Mouse (Mus musculus) heart, embryonic 15.5 days (tissue): ENCODE data around the gene H2afj. TPM values are rescaled to one million over a fixed set of nuclear protein-coding genes. Genes with fewer than 3 reads are reported as not detected.
"Not testable (repeated sequence)": the region's sequence is repeated elsewhere in the genome, so short reads cannot be mapped to it uniquely, and the experiment has no call there.

Experiments used
- ATAC-seq: fragments of 200-750 bp; cut with Nextera tagmentation; replicated peaks from 2 replicates; pipeline ENCODE4 v1.8.0; 2017; ENCODE audit warnings: low read depth, moderate TSS enrichment; ENCODE audit not compliant: insufficient number of reproducible peaks, insufficient read depth, low FRiP score
- H3K27ac ChIP-seq: fragments of 300-500 bp; sonication (generic); 2 replicates; pipeline ENCODE4 v1.5.1; 2015; ENCODE audit warnings: mild to moderate bottlenecking, inconsistent platforms
- H3K27me3 ChIP-seq: fragments of 300-500 bp; sonication (generic); 2 replicates; pipeline ENCODE4 v1.6.1; 2015; ENCODE audit warnings: inconsistent platforms
- H3K36me3 ChIP-seq: fragments of 300-500 bp; sonication (generic); 2 replicates; pipeline ENCODE4 v1.6.1; 2015; ENCODE audit warnings: mild to moderate bottlenecking, inconsistent platforms
- H3K4me1 ChIP-seq: fragments of 300-500 bp; sonication (generic); replicated peaks from 2 replicates; pipeline ENCODE4 v1.6.1; 2015; ENCODE audit warnings: inconsistent platforms
- H3K4me2 ChIP-seq: fragments of 300-500 bp; sonication (generic); 2 replicates; pipeline ENCODE4 v1.6.1; 2015; ENCODE audit warnings: inconsistent platforms, mild to moderate bottlenecking, moderate library complexity
- H3K4me3 ChIP-seq: fragments of 300-500 bp; sonication (generic); 2 replicates; pipeline ENCODE4 v1.5.1; 2015; ENCODE audit warnings: mild to moderate bottlenecking, inconsistent platforms
- H3K9ac ChIP-seq: fragments of 300-500 bp; sonication (generic); 2 replicates; pipeline ENCODE4 v1.6.1; 2015; ENCODE audit warnings: mild to moderate bottlenecking, inconsistent platforms
- H3K9me3 ChIP-seq: fragments of 300-500 bp; sonication (generic); replicated peaks from 2 replicates; pipeline ENCODE4 v1.6.1; 2016; ENCODE audit warnings: inconsistent platforms
- WGBS: fragments of 180-500 bp; shearing (Covaris S2); methylation state at CpG from one replicate; pipeline ENCODE4 v1.1.7; 2015; ENCODE audit warnings: mixed read lengths; 5-methylcytosine and 5-hydroxymethylcytosine counted together
- polyA plus RNA-seq: library from polyadenylated mRNA; unstranded; fragments of >200 nt; fragmentation: Nextera tagmentation; extraction: Ambion mirVana; gene quantifications from 2 replicates; pipeline ENCODE4 v1.2.1, GENCODE M21; 2015

Gene H2afj
- polyA plus RNA-seq, 1 experiment from 2014 or later, result 76.8 TPM

- Histone ChIP-seq H3K4me1 (peaks cover 7% of the 10 kb centered on the region), H3K36me3 (no peaks in the 10 kb centered on the region), H3K27ac (no peak overlapping the region), H3K4me3 (no peak overlapping the region), H3K9me3 (no peaks in the 10 kb centered on the region), H3K4me2 (no peak overlapping the region), H3K27me3 (no peaks in the 10 kb centered on the region), H3K9ac (no peak overlapping the region)
- ATAC-seq, result no peak
- 53% methylated on average over 1 of the region's 1 CpGs for WGBS
Measured at GRCm38 (mm10) chr6:136795110-136795509, 12.9 kb upstream of the H2afj start.

GRCm38 (mm10) chr6:136795850-136796249 is 12.2 kb upstream of the H2afj start:
- 60% methylated on average over 6 of the region's 6 CpGs for WGBS
- Histone ChIP-seq H3K4me1 (peaks cover 7% of the 10 kb centered on the region), H3K4me2 (no peak overlapping the region), H3K27me3 (no peaks in the 10 kb centered on the region), H3K36me3 (no peaks in the 10 kb centered on the region), H3K9me3 (no peaks in the 10 kb centered on the region), H3K9ac (no peak overlapping the region), H3K4me3 (no peak overlapping the region), H3K27ac (no peak overlapping the region)
- no peak for ATAC-seq

- not testable (repeated sequence) for H3K36me3 ChIP-seq, H3K4me3 ChIP-seq, H3K9me3 ChIP-seq, H3K4me1 ChIP-seq, ATAC-seq, H3K27me3 ChIP-seq, H3K27ac ChIP-seq, H3K9ac ChIP-seq, H3K4me2 ChIP-seq
- WGBS, result 71% methylated on average over 3 of the region's 3 CpGs
Measured at GRCm38 (mm10) chr6:136797874-136798693, 10.0 kb upstream of the H2afj start.

GRCm38 (mm10) chr6:136800710-136801109 is 7.3 kb upstream of the H2afj start:
- ATAC-seq, result no peak
- Histone ChIP-seq H3K4me3 (no peak overlapping the region), H3K4me2 (no peak overlapping the region), H3K4me1 (peaks cover 14% of the 10 kb centered on the region), H3K27me3 (no peaks in the 10 kb centered on the region), H3K9me3 (no peaks in the 10 kb centered on the region), H3K9ac (no peak overlapping the region), H3K27ac (no peak overlapping the region), H3K36me3 (no peaks in the 10 kb centered on the region)
- 90% methylated on average over 8 of the region's 8 CpGs for WGBS

GRCm38 (mm10) chr6:136801274-136801673 is 6.8 kb upstream of the H2afj start:
- ATAC-seq, result no peak
- H3K27ac ChIP-seq, result no peak overlapping the region
- no peaks in the 10 kb centered on the region for H3K9me3 ChIP-seq
- H3K27me3 ChIP-seq, result no peaks in the 10 kb centered on the region
- H3K4me3 ChIP-seq, result no peak overlapping the region
- peaks cover 14% of the 10 kb centered on the region for H3K4me1 ChIP-seq
- H3K9ac ChIP-seq, result no peak overlapping the region
- no peaks in the 10 kb centered on the region for H3K36me3 ChIP-seq
- WGBS, result 74% methylated on average over 6 of the region's 6 CpGs
- H3K4me2 ChIP-seq, result no peak overlapping the region

GRCm38 (mm10) chr6:136803093-136803738 is 4.8 kb upstream of the H2afj start:
- H3K27ac ChIP-seq, result peak overlapping the region; percentile 100
- peak; percentile 2; the same call in 1 of the 2 replicates for ATAC-seq
- H3K9me3 ChIP-seq, result no peaks in the 10 kb centered on the region
- peaks cover 21% of the 10 kb centered on the region for H3K4me1 ChIP-seq
- H3K4me3 ChIP-seq, result peak overlapping the region; percentile 71
- no peaks in the 10 kb centered on the region for H3K36me3 ChIP-seq
- no peaks in the 10 kb centered on the region for H3K27me3 ChIP-seq
- peak overlapping the region; percentile 89 for H3K4me2 ChIP-seq
- WGBS, result 5% methylated on average over 12 of the region's 12 CpGs
- H3K9ac ChIP-seq, result peak overlapping the region; percentile 93

- under 1% methylated on average over 50 of the region's 50 CpGs for WGBS
- peak within 1 kb of the TSS; percentile 93 for H3K9ac ChIP-seq
- H3K4me2 ChIP-seq, result peak within 1 kb of the TSS; percentile 89
- peak; percentile 65 for ATAC-seq
- peak within 1 kb of the TSS; percentile 71 for H3K4me3 ChIP-seq
- H3K27me3 ChIP-seq, result no peaks in the 10 kb centered on the region
- H3K36me3 ChIP-seq, result no peaks in the 10 kb centered on the region
- H3K9me3 ChIP-seq, result no peaks in the 10 kb centered on the region
- peaks cover 24% of the 10 kb centered on the region for H3K4me1 ChIP-seq
- H3K27ac ChIP-seq, result peak within 1 kb of the TSS; percentile 100
Measured at GRCm38 (mm10) chr6:136803739-136804633, 4.1 kb upstream of the H2afj start, which contains the start of gene Hist4h4. Gene Hist4h4 (minus strand): TSS chr6:136804415.

- 32% methylated on average over 9 of the region's 9 CpGs for WGBS
- H3K27me3 ChIP-seq, result no peaks in the 10 kb centered on the region
- no peaks in the 10 kb centered on the region for H3K9me3 ChIP-seq
- H3K4me1 ChIP-seq, result peaks cover 33% of the 10 kb centered on the region
- H3K4me2 ChIP-seq, result peak overlapping the region; percentile 89
- peak overlapping the region; percentile 71 for H3K4me3 ChIP-seq
- H3K9ac ChIP-seq, result peak overlapping the region; percentile 52
- H3K27ac ChIP-seq, result peak overlapping the region; percentile 100
- no peaks in the 10 kb centered on the region for H3K36me3 ChIP-seq
- no peak for ATAC-seq
Measured at GRCm38 (mm10) chr6:136804705-136805408, 3.2 kb upstream of the H2afj start.

GRCm38 (mm10) chr6:136805409-136805775 is 2.7 kb upstream of the H2afj start:
- Histone ChIP-seq H3K27me3 (no peaks in the 10 kb centered on the region), H3K4me1 (peaks cover 33% of the 10 kb centered on the region), H3K27ac (peak overlapping the region; percentile 100; the same call in 1 of the 2 replicates), H3K4me3 (no peak overlapping the region), H3K36me3 (no peaks in the 10 kb centered on the region), H3K9ac (no peak overlapping the region), H3K4me2 (peak overlapping the region; percentile 89; the same call in 1 of the 2 replicates), H3K9me3 (no peaks in the 10 kb centered on the region)
- no peak for ATAC-seq
- WGBS, result 68% methylated on average over 1 of the region's 1 CpGs

GRCm38 (mm10) chr6:136806819-136807218 is 1.2 kb upstream of the H2afj start:
- no peak overlapping the region for H3K9ac ChIP-seq
- no peaks in the 10 kb centered on the region for H3K27me3 ChIP-seq
- 71% methylated on average over 5 of the region's 5 CpGs for WGBS
- no peak for ATAC-seq
- no peak overlapping the region for H3K4me3 ChIP-seq
- no peaks in the 10 kb centered on the region for H3K9me3 ChIP-seq
- H3K36me3 ChIP-seq, result no peaks in the 10 kb centered on the region
- peaks cover 33% of the 10 kb centered on the region for H3K4me1 ChIP-seq
- no peak overlapping the region for H3K27ac ChIP-seq
- peak overlapping the region; percentile 94; the same call in 1 of the 2 replicates for H3K4me2 ChIP-seq
